Mouse (Mus musculus) heart, embryonic 11.5 days (tissue): ENCODE results near the gene Dyrk1a. TPM values are rescaled to one million over a fixed set of nuclear protein-coding genes. Genes with fewer than 3 reads are reported as not detected.

Source experiments
- ATAC-seq: fragments of 200-750 bp; cut with Nextera tagmentation; replicated peaks from 2 replicates; pipeline ENCODE4 v1.8.0; 2017; ENCODE audit warnings: moderate library complexity; ENCODE audit not compliant: insufficient number of reproducible peaks, low FRiP score, low TSS enrichment
- H3K27ac ChIP-seq: fragments of 300-500 bp; sonication (generic); 2 replicates; pipeline ENCODE4 v1.5.1; 2014; ENCODE audit warnings: mild to moderate bottlenecking, low read depth, low read length
- H3K27me3 ChIP-seq: fragments of 300-500 bp; sonication (generic); 2 replicates; pipeline ENCODE4 v1.6.1; 2014; ENCODE audit warnings: mild to moderate bottlenecking, low read length, mixed read lengths; ENCODE audit not compliant: control insufficient read depth, insufficient read depth
- H3K36me3 ChIP-seq: fragments of 300-500 bp; sonication (generic); 2 replicates; pipeline ENCODE4 v1.6.1; 2014; ENCODE audit warnings: mild to moderate bottlenecking, low read length, moderate library complexity, mixed read lengths; ENCODE audit not compliant: control insufficient read depth, insufficient read depth
- H3K4me1 ChIP-seq: fragments of 300-500 bp; sonication (generic); 2 replicates; pipeline ENCODE4 v1.6.1; 2014; ENCODE audit warnings: low read length; ENCODE audit not compliant: control insufficient read depth, insufficient read depth
- H3K4me2 ChIP-seq: fragments of 300-500 bp; sonication (generic); 2 replicates; pipeline ENCODE4 v1.6.1; 2014; ENCODE audit warnings: mild to moderate bottlenecking, moderate library complexity
- H3K4me3 ChIP-seq: fragments of 300-500 bp; sonication (generic); 2 replicates; pipeline ENCODE4 v1.5.1; 2014; ENCODE audit warnings: low read depth, low read length
- H3K9ac ChIP-seq: fragments of 300-500 bp; sonication (generic); 2 replicates; pipeline ENCODE4 v1.6.1; 2014; ENCODE audit warnings: mild to moderate bottlenecking, low read depth, low read length, moderate library complexity
- H3K9me3 ChIP-seq: fragments of 300-500 bp; sonication (generic); replicated peaks from 2 replicates; pipeline ENCODE4 v1.6.1; 2016; ENCODE audit warnings: low read length; ENCODE audit not compliant: control insufficient read depth
- WGBS: fragments of 180-500 bp; shearing (Covaris S2); extraction: QIAGEN DNeasy Blood & Tissue Kit; methylation state at CpG from one replicate; pipeline ENCODE4 v1.1.7; 2014; ENCODE audit not compliant: insufficient replicate concordance; 5-methylcytosine and 5-hydroxymethylcytosine counted together
- polyA plus RNA-seq: library from polyadenylated mRNA; unstranded; fragments of >200 nt; fragmentation: Nextera tagmentation; extraction: Ambion mirVana; gene quantifications from 2 replicates; pipeline ENCODE4 v1.2.1, GENCODE M21; 2014

The Dyrk1a gene
- polyA plus RNA-seq, 1 experiment from 2014 or later, result 11.6 TPM

- Histone ChIP-seq H3K9me3 (no peaks in the 10 kb centered on the region; the same call in 1 of the 2 replicates), H3K36me3 (no peaks in the 10 kb centered on the region), H3K9ac (no peak overlapping the region), H3K4me3 (no peak overlapping the region), H3K27ac (no peak overlapping the region), H3K4me2 (no peak overlapping the region), H3K27me3 (no peaks in the 10 kb centered on the region), H3K4me1 (peaks cover 7% of the 10 kb centered on the region)
- no peak for ATAC-seq
- 59% methylated on average over 10 of the region's 10 CpGs for WGBS
Measured at GRCm38 (mm10) chr16:94549813-94550212, 20.0 kb upstream of the Dyrk1a start.

GRCm38 (mm10) chr16:94551934-94552333 is 17.9 kb upstream of the Dyrk1a start:
- Histone ChIP-seq H3K4me2 (no peak overlapping the region), H3K27me3 (no peaks in the 10 kb centered on the region), H3K4me3 (no peak overlapping the region), H3K36me3 (no peaks in the 10 kb centered on the region), H3K4me1 (no peaks in the 10 kb centered on the region), H3K27ac (no peak overlapping the region), H3K9ac (no peak overlapping the region), H3K9me3 (no peaks in the 10 kb centered on the region; the same call in 1 of the 2 replicates)
- ATAC-seq, result no peak

GRCm38 (mm10) chr16:94555346-94555745 is 14.5 kb upstream of the Dyrk1a start:
- H3K9me3 ChIP-seq, result no peaks in the 10 kb centered on the region; the same call in 1 of the 2 replicates
- H3K4me3 ChIP-seq, result no peak overlapping the region
- no peak overlapping the region for H3K4me2 ChIP-seq
- peaks cover 15% of the 10 kb centered on the region for H3K4me1 ChIP-seq
- H3K36me3 ChIP-seq, result no peaks in the 10 kb centered on the region
- ATAC-seq, result no peak
- H3K27ac ChIP-seq, result no peak overlapping the region
- H3K27me3 ChIP-seq, result no peaks in the 10 kb centered on the region
- 77% methylated on average over 7 of the region's 7 CpGs for WGBS
- no peak overlapping the region for H3K9ac ChIP-seq

- WGBS, result 91% methylated on average over 5 of the region's 5 CpGs
- no peak for ATAC-seq
- no peaks in the 10 kb centered on the region for H3K36me3 ChIP-seq
- H3K4me2 ChIP-seq, result no peak overlapping the region
- H3K27me3 ChIP-seq, result no peaks in the 10 kb centered on the region
- H3K9me3 ChIP-seq, result no peaks in the 10 kb centered on the region; the same call in 1 of the 2 replicates
- peaks cover 17% of the 10 kb centered on the region for H3K4me1 ChIP-seq
- no peak overlapping the region for H3K9ac ChIP-seq
- no peak overlapping the region for H3K27ac ChIP-seq
- H3K4me3 ChIP-seq, result no peak overlapping the region
Measured at GRCm38 (mm10) chr16:94556228-94556627, 13.6 kb upstream of the Dyrk1a start.

- peak overlapping the region; percentile 85 for H3K27ac ChIP-seq
- H3K9me3 ChIP-seq, result no peaks in the 10 kb centered on the region
- no peak overlapping the region; the same call in 1 of the 2 replicates for H3K4me3 ChIP-seq
- H3K27me3 ChIP-seq, result no peaks in the 10 kb centered on the region
- no peak overlapping the region for H3K9ac ChIP-seq
- H3K4me2 ChIP-seq, result peak overlapping the region; percentile 46
- peaks cover 17% of the 10 kb centered on the region for H3K4me1 ChIP-seq
- ATAC-seq, result no peak
- no peaks in the 10 kb centered on the region for H3K36me3 ChIP-seq
- 18% methylated on average over 7 of the region's 7 CpGs for WGBS
Measured at GRCm38 (mm10) chr16:94559282-94559681, 10.5 kb upstream of the Dyrk1a start.

GRCm38 (mm10) chr16:94559782-94560181 is 10.0 kb upstream of the Dyrk1a start:
- 55% methylated on average over 7 of the region's 7 CpGs for WGBS
- Histone ChIP-seq H3K4me3 (no peak overlapping the region), H3K27me3 (no peaks in the 10 kb centered on the region), H3K9me3 (no peaks in the 10 kb centered on the region), H3K36me3 (no peaks in the 10 kb centered on the region), H3K4me2 (peak overlapping the region; percentile 46), H3K9ac (no peak overlapping the region), H3K4me1 (peaks cover 17% of the 10 kb centered on the region), H3K27ac (peak overlapping the region; percentile 85)
- no peak for ATAC-seq

GRCm38 (mm10) chr16:94560618-94561017 is 9.2 kb upstream of the Dyrk1a start:
- peak overlapping the region; percentile 85 for H3K27ac ChIP-seq
- no peaks in the 10 kb centered on the region for H3K27me3 ChIP-seq
- ATAC-seq, result no peak
- no peaks in the 10 kb centered on the region for H3K9me3 ChIP-seq
- 38% methylated on average over 5 of the region's 5 CpGs for WGBS
- no peak overlapping the region for H3K9ac ChIP-seq
- no peak overlapping the region for H3K4me3 ChIP-seq
- H3K36me3 ChIP-seq, result no peaks in the 10 kb centered on the region
- no peak overlapping the region for H3K4me2 ChIP-seq
- H3K4me1 ChIP-seq, result peaks cover 17% of the 10 kb centered on the region

GRCm38 (mm10) chr16:94566124-94566523 is 3.7 kb upstream of the Dyrk1a start:
- H3K4me1 ChIP-seq, result no peaks in the 10 kb centered on the region; the same call in 1 of the 2 replicates
- no peak overlapping the region for H3K4me3 ChIP-seq
- no peak overlapping the region for H3K27ac ChIP-seq
- no peak for ATAC-seq
- H3K9ac ChIP-seq, result no peak overlapping the region
- no peak overlapping the region for H3K4me2 ChIP-seq
- 56% methylated on average over 8 of the region's 8 CpGs for WGBS
- H3K9me3 ChIP-seq, result no peaks in the 10 kb centered on the region
- no peaks in the 10 kb centered on the region for H3K27me3 ChIP-seq
- H3K36me3 ChIP-seq, result no peaks in the 10 kb centered on the region

- Histone ChIP-seq H3K9me3 (no peaks in the 10 kb centered on the region), H3K27ac (no peak overlapping the region), H3K9ac (no peak overlapping the region), H3K4me2 (no peak overlapping the region), H3K4me3 (no peak overlapping the region), H3K4me1 (peaks cover 6% of the 10 kb centered on the region), H3K27me3 (no peaks in the 10 kb centered on the region), H3K36me3 (no peaks in the 10 kb centered on the region)
- 81% methylated on average over 11 of the region's 11 CpGs for WGBS
- no peak for ATAC-seq
Measured at GRCm38 (mm10) chr16:94566834-94567585, 2.8 kb upstream of the Dyrk1a start.
